Mouse (Mus musculus): Measurements from ENCODE around the gene Igf1. TPM values are rescaled to one million over a fixed set of nuclear protein-coding genes. Genes with fewer than 3 reads are reported as not detected.

Gene Igf1
- total and polyA plus RNA-seq, 3 experiments = not detected

DNA sequence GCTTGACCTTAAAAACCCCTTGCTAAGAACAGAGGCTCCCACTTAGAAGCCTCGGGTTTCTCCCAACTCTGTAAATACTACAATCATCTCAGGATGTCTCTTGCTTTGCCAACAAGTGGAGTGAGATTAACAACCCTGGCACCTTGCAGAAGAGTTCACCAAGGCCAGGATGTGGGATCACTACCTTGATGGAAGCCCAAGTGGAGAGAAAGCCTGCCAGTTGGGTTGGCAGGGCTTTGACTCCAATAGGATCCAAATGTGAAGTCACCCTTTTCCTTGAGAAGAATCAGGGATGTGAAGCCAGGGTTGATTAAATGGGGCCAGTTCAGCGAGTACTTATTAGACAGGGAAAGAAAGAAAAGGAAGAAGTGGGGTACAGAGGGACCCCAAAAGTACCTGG, 9.6 kb upstream of the Igf1 start:
- Histone ChIP-seq H3K4me3 (ENCODE audit: control insufficient read depth in 1 of 2, insufficient read depth in 1 of 2, low read depth in 2 of 2, low read length in 2 of 2) (no peak overlapping the region), H3K36me3 (ENCODE audit: control insufficient read depth in 1 of 2, insufficient read depth in 2 of 2, low read length in 2 of 2) (no peaks in the 10 kb centered on the region), H3K27me3 (ENCODE audit: control insufficient read depth in 1 of 2, insufficient read depth in 2 of 2, low read length in 2 of 2) (no peaks in the 10 kb centered on the region), H3K27ac (ENCODE audit: control insufficient read depth, low read depth, low read length) (no peak overlapping the region), H3K4me1 (ENCODE audit: control insufficient read depth in 1 of 2, insufficient read depth in 2 of 2, low read length in 2 of 2) (no peaks in the 10 kb centered on the region), H3K79me2 (ENCODE audit: control insufficient read depth, insufficient read depth, low read length, poor library complexity) (no peaks in the 10 kb centered on the region), H3K9ac (ENCODE audit: control insufficient read depth, low read depth, low read length, poor library complexity, severe bottlenecking) (no peak overlapping the region), H3K9me3 (replicated peaks; ENCODE audit: insufficient read depth, low read length) (no peaks in the 10 kb centered on the region)
- no peak for DNase-seq (ENCODE audit: low read depth, low spot score)
- TF ChIP-seq MAZ (IDR thresholded peaks at IDR 0.05; ENCODE audit: low read depth, low read length) (no peak), MAFK (IDR thresholded peaks at IDR 0.05; ENCODE audit: borderline replicate concordance, low read depth, low read length) (no peak), CHD1 (IDR thresholded peaks at IDR 0.05; ENCODE audit: low read depth, low read length) (no peak), TCF12 (IDR thresholded peaks at IDR 0.05; ENCODE audit: low read depth, low read length) (no peak), ETS1 (IDR thresholded peaks at IDR 0.05; ENCODE audit: low read depth, low read length) (no peak), GABPA (IDR thresholded peaks at IDR 0.05; ENCODE audit: low read depth, low read length) (no peak), POLR2AphosphoS5 (IDR thresholded peaks at IDR 0.05; ENCODE audit: borderline replicate concordance, low read depth, low read length) (no peak), TBP (IDR thresholded peaks at IDR 0.05; ENCODE audit: low read depth, low read length) (no peak), BHLHE40 (IDR thresholded peaks at IDR 0.05; ENCODE audit: borderline replicate concordance, low read depth, low read length) (no peak), MXI1 (IDR thresholded peaks at IDR 0.05; ENCODE audit: low read depth, low read length) (no peak), MEF2A (IDR thresholded peaks at IDR 0.05; ENCODE audit: extremely low read depth, insufficient replicate concordance, low read depth, low read length, poor library complexity, severe bottlenecking) (no peak), CTCF (IDR thresholded peaks at IDR 0.05 in 2 of 3, conservative IDR thresholded peaks at IDR 0.05 in 1 of 3; ENCODE audit: control insufficient read depth in 1 of 3, insufficient read depth in 1 of 3, low read depth in 2 of 3, low read length in 3 of 3, poor library complexity in 1 of 3, severe bottlenecking in 1 of 3) (no peak), USF2 (IDR thresholded peaks at IDR 0.05; ENCODE audit: borderline replicate concordance in 1 of 2, insufficient read depth in 1 of 2, low read depth in 1 of 2, low read length in 2 of 2) (no peak)

- no peak overlapping the region for H3K27ac ChIP-seq (ENCODE audit: control insufficient read depth, low read depth, low read length)
- H3K79me2 ChIP-seq (ENCODE audit: control insufficient read depth, insufficient read depth, low read length, poor library complexity) = no peaks in the 10 kb centered on the region
- H3K4me3 ChIP-seq (ENCODE audit: control insufficient read depth in 1 of 2, insufficient read depth in 1 of 2, low read depth in 2 of 2, low read length in 2 of 2) = no peak overlapping the region
- H3K9ac ChIP-seq (ENCODE audit: control insufficient read depth, low read depth, low read length, poor library complexity, severe bottlenecking) = no peak overlapping the region
- H3K27me3 ChIP-seq (ENCODE audit: control insufficient read depth in 1 of 2, insufficient read depth in 2 of 2, low read length in 2 of 2) = no peaks in the 10 kb centered on the region
- no peaks in the 10 kb centered on the region for H3K9me3 ChIP-seq (replicated peaks; ENCODE audit: insufficient read depth, low read length)
- DNase-seq (ENCODE audit: low read depth, low spot score) = no peak
- TF ChIP-seq ZNF384 (IDR thresholded peaks at IDR 0.05; ENCODE audit: low read depth, low read length) (no peak), ETS1 (IDR thresholded peaks at IDR 0.05; ENCODE audit: low read depth, low read length) (no peak), CHD1 (IDR thresholded peaks at IDR 0.05; ENCODE audit: low read depth, low read length) (no peak), BHLHE40 (IDR thresholded peaks at IDR 0.05; ENCODE audit: borderline replicate concordance, low read depth, low read length) (no peak), MYC (IDR thresholded peaks at IDR 0.05; ENCODE audit: low read depth, low read length) (no peak), MAX (IDR thresholded peaks at IDR 0.05; ENCODE audit: low read length) (no peak), ZMIZ1 (IDR thresholded peaks at IDR 0.05; ENCODE audit: low read depth, low read length) (no peak), GATA1 (IDR thresholded peaks at IDR 0.05; ENCODE audit: low read depth, low read length) (no peak), GABPA (IDR thresholded peaks at IDR 0.05; ENCODE audit: low read depth, low read length) (no peak), RAD21 (IDR thresholded peaks at IDR 0.05; ENCODE audit: low read depth, low read length) (no peak), RCOR1 (IDR thresholded peaks at IDR 0.05; ENCODE audit: low read depth, low read length) (no peak), MXI1 (IDR thresholded peaks at IDR 0.05; ENCODE audit: low read depth, low read length) (no peak), MYB (IDR thresholded peaks at IDR 0.05; ENCODE audit: low read depth, low read length) (no peak)
- H3K4me1 ChIP-seq (ENCODE audit: control insufficient read depth in 1 of 2, insufficient read depth in 2 of 2, low read length in 2 of 2) = no peaks in the 10 kb centered on the region
- H3K36me3 ChIP-seq (ENCODE audit: control insufficient read depth in 1 of 2, insufficient read depth in 2 of 2, low read length in 2 of 2) = no peaks in the 10 kb centered on the region
These were observed 6.6 kb upstream of the Igf1 start for GRCm38 (mm10) chr10:87851492-87851891.
